Mouse (Mus musculus) kidney, embryonic 15.5 days (tissue): ENCODE data around the gene Cpm. TPM values are rescaled to one million over a fixed set of nuclear protein-coding genes. Genes with fewer than 3 reads are reported as not detected.

Experiments
- ATAC-seq: fragments of 200-750 bp; cut with Nextera tagmentation; replicated peaks from 2 replicates; pipeline ENCODE4 v1.8.0; 2017; ENCODE audit warnings: moderate TSS enrichment; ENCODE audit not compliant: low FRiP score
- H3K27ac ChIP-seq: fragments of 300-500 bp; sonication (generic); 2 replicates; pipeline ENCODE4 v1.5.1; 2015; ENCODE audit warnings: mild to moderate bottlenecking, inconsistent platforms
- H3K27me3 ChIP-seq: fragments of 300-500 bp; sonication (generic); 2 replicates; pipeline ENCODE4 v1.6.1; 2015; ENCODE audit warnings: inconsistent platforms
- H3K36me3 ChIP-seq: fragments of 300-500 bp; sonication (generic); 2 replicates; pipeline ENCODE4 v1.6.1; 2015; ENCODE audit warnings: inconsistent platforms
- H3K4me1 ChIP-seq: fragments of 300-500 bp; sonication (generic); 2 replicates; pipeline ENCODE4 v1.6.1; 2015; ENCODE audit warnings: inconsistent platforms
- H3K4me2 ChIP-seq: fragments of 300-500 bp; sonication (generic); 2 replicates; pipeline ENCODE4 v1.6.1; 2015; ENCODE audit warnings: moderate library complexity, mild to moderate bottlenecking, inconsistent platforms
- H3K4me3 ChIP-seq: fragments of 300-500 bp; sonication (generic); replicated peaks from 2 replicates; pipeline ENCODE4 v1.5.1; 2015; ENCODE audit warnings: mild to moderate bottlenecking, inconsistent platforms
- H3K9ac ChIP-seq: fragments of 300-500 bp; sonication (generic); 2 replicates; pipeline ENCODE4 v1.6.1; 2015; ENCODE audit warnings: mild to moderate bottlenecking, inconsistent platforms
- H3K9me3 ChIP-seq: fragments of 300-500 bp; sonication (generic); replicated peaks from 2 replicates; pipeline ENCODE4 v1.6.1; 2016; ENCODE audit warnings: inconsistent platforms
- WGBS: fragments of 180-500 bp; shearing (Covaris S2); methylation state at CpG from one replicate; pipeline ENCODE4 v1.1.7; 2015; ENCODE audit warnings: mixed read lengths; 5-methylcytosine and 5-hydroxymethylcytosine counted together
- polyA plus RNA-seq: library from polyadenylated mRNA; unstranded; fragments of >200 nt; fragmentation: Nextera tagmentation; extraction: Ambion mirVana; gene quantifications from 2 replicates; pipeline ENCODE4 v1.2.1, GENCODE M21; 2015

Gene Cpm
- polyA plus RNA-seq, result 31.3 and 31.5 TPM in 2 replicates

DNA sequence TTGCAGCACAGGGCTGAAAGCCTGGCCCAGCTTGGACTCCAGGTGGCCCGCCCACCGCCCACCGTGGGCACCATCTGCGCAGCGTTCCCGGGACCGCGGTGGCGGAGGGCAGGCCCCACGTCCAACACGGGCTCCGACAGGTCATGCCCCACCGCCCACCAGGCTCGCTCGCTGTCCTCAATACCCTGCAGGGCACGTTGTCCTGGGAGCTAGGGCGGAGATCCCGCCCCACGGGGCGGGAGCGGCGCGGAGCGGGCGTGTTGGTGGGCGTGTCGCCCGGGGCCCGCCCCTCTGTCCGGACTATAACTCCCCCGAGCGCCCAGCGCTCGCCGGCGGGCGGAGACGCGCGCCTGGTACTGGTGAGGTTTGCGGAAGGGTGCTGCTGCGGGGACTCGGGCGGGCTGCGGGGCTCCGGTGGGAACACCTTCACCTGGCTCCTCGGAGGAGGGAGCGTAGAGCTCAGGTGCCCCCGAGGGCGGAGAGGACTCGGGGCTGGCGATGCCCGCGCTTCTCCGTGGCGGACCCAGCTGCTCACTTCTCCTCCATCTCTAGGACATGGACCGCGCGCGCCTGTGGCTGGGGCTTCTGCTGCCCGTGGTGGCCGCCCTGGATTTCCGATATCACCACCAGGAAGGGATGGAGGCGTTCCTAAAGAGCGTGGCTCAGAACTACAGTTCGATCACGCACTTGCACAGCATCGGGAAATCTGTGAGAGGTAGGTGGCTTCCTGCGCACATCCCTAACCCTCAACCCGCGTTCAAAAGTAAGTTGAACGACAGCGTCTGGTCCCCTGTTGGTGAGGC lies at the start of gene Cpm:
TSS of gene Cpm (plus strand) at position 332 of the 803 bp plus-strand sequence.
- H3K9me3 ChIP-seq, result no peaks in the 10 kb centered on the region
- peak; percentile 97 for ATAC-seq
- peak within 1 kb of the TSS; percentile 34 for H3K9ac ChIP-seq
- H3K4me1 ChIP-seq, result peaks cover 34% of the 10 kb centered on the region
- H3K36me3 ChIP-seq, result no peaks in the 10 kb centered on the region
- H3K27ac ChIP-seq, result peak within 1 kb of the TSS; percentile 1; the same call in 1 of the 2 replicates
- peak within 1 kb of the TSS; percentile 72 for H3K4me3 ChIP-seq
- H3K27me3 ChIP-seq, result peaks cover 21% of the 10 kb centered on the region
- peak within 1 kb of the TSS; percentile 81 for H3K4me2 ChIP-seq
- WGBS, result under 1% methylated on average over 73 of the region's 73 CpGs

DNA sequence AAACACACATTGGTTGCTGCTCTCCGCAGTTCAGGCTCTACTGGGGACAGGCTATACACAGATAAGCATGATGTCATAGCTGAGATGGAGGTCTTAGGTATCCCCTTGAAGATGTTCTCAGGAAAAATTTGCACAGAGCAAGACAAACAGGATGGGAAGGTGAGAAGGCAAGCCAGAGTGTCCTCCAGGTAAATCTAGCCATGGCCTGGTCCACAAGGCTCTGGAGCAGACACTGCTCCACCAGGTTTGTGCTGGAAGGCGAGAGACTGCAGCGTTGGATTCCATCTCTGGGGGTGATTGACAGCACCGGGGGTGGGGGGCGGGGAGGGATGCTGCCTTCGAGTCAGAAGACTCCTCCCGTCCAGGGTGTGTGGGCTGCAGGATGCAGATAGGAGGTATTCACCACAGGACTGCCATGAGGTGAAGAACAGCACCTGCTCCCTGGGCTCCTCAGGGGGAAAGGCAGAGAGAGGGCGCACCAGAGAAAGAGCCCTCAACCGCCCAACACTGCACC lies 49.5 kb upstream of the Cpm start:
- no peak for ATAC-seq
- Histone ChIP-seq H3K4me1 (no peaks in the 10 kb centered on the region), H3K4me2 (no peak overlapping the region), H3K27ac (no peak overlapping the region), H3K9ac (no peak overlapping the region), H3K27me3 (no peaks in the 10 kb centered on the region), H3K36me3 (no peaks in the 10 kb centered on the region), H3K9me3 (no peaks in the 10 kb centered on the region), H3K4me3 (no peak overlapping the region)
- WGBS, result 60% methylated on average over 9 of the region's 9 CpGs

GRCm38 (mm10) chr10:117580405-117580804 lies 48.9 kb upstream of the Cpm start:
- H3K27me3 ChIP-seq, result no peaks in the 10 kb centered on the region
- no peaks in the 10 kb centered on the region for H3K9me3 ChIP-seq
- H3K36me3 ChIP-seq, result no peaks in the 10 kb centered on the region
- 89% methylated on average over 5 of the region's 5 CpGs for WGBS
- ATAC-seq, result no peak
- no peak overlapping the region for H3K4me3 ChIP-seq
- H3K4me1 ChIP-seq, result no peaks in the 10 kb centered on the region
- H3K9ac ChIP-seq, result no peak overlapping the region
- no peak overlapping the region for H3K4me2 ChIP-seq
- no peak overlapping the region for H3K27ac ChIP-seq

GRCm38 (mm10) chr10:117581007-117581752 lies 48.1 kb upstream of the Cpm start:
- Histone ChIP-seq H3K27ac (no peak overlapping the region), H3K27me3 (no peaks in the 10 kb centered on the region), H3K36me3 (no peaks in the 10 kb centered on the region), H3K4me1 (no peaks in the 10 kb centered on the region), H3K9me3 (no peaks in the 10 kb centered on the region), H3K4me3 (no peak overlapping the region), H3K9ac (no peak overlapping the region), H3K4me2 (no peak overlapping the region)
- 85% methylated on average over 11 of the region's 11 CpGs for WGBS
- ATAC-seq, result no peak

GRCm38 (mm10) chr10:117581753-117582062 lies 47.6 kb upstream of the Cpm start:
- ATAC-seq, result no peak
- H3K4me2 ChIP-seq, result no peak overlapping the region
- WGBS, result 79% methylated on average over 3 of the region's 3 CpGs
- H3K9ac ChIP-seq, result no peak overlapping the region
- H3K36me3 ChIP-seq, result no peaks in the 10 kb centered on the region
- H3K27ac ChIP-seq, result no peak overlapping the region
- H3K4me1 ChIP-seq, result no peaks in the 10 kb centered on the region
- H3K27me3 ChIP-seq, result no peaks in the 10 kb centered on the region
- H3K4me3 ChIP-seq, result no peak overlapping the region
- no peaks in the 10 kb centered on the region for H3K9me3 ChIP-seq

DNA sequence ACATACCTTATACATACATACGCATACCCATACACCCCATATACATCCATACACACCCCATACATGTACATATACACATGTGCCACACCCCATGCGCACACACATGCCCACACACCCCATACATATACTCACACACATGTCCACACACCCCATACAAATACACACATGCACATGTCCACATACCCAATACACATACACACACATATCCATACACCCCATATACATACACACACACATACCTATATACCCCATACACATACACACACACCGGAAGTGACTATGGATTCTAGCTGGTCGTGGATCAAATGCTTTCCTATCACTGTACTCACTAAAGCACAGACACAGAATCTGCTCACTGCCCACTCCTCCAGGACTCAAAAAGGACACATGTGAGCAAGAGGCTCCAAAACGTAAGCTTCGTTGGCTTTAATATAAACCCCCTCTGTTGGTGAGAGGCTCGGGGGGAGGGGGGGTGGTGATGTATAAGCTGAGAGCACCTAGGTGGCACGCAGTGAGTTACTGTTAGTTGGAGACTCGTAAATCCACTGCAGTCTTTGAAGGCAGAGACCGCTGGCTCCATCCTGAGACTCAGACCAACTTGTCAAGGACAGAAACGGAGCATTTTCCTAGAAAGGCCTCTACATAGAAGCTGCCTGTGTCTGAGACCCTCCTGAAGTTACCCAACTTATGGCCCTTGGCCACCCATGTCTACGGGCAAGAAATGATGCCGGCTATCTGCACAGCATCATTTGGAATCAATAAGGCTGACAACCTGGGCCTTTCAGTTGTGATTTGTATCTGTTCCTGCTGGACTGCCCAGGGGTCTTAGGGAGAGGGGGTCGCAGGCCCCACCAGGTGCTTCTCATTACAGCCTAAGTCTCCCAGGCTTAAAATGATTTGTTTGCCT lies 45.9 kb upstream of the Cpm start:
- no peak overlapping the region for H3K4me2 ChIP-seq
- H3K27me3 ChIP-seq, result no peaks in the 10 kb centered on the region
- no peak overlapping the region for H3K27ac ChIP-seq
- no peak overlapping the region for H3K9ac ChIP-seq
- H3K36me3 ChIP-seq, result no peaks in the 10 kb centered on the region
- 0 out of 2 replicates have a peak, but pooled peaks cover 3% of the 10 kb centered on the region for H3K4me1 ChIP-seq
- peak; percentile 22; the same call in 1 of the 2 replicates for ATAC-seq
- WGBS, result 41% methylated on average over 14 of the region's 14 CpGs
- H3K4me3 ChIP-seq, result no peak overlapping the region
- no peaks in the 10 kb centered on the region for H3K9me3 ChIP-seq

GRCm38 (mm10) chr10:117584102-117584501 lies 45.2 kb upstream of the Cpm start:
- H3K36me3 ChIP-seq, result no peaks in the 10 kb centered on the region
- H3K4me2 ChIP-seq, result no peak overlapping the region
- WGBS, result 45% methylated on average over 3 of the region's 3 CpGs
- ATAC-seq, result no peak
- H3K4me3 ChIP-seq, result no peak overlapping the region
- H3K9me3 ChIP-seq, result no peaks in the 10 kb centered on the region
- H3K27ac ChIP-seq, result no peak overlapping the region
- no peak overlapping the region for H3K9ac ChIP-seq
- no peaks in the 10 kb centered on the region for H3K27me3 ChIP-seq
- 0 out of 2 replicates have a peak, but pooled peaks cover 3% of the 10 kb centered on the region for H3K4me1 ChIP-seq

DNA sequence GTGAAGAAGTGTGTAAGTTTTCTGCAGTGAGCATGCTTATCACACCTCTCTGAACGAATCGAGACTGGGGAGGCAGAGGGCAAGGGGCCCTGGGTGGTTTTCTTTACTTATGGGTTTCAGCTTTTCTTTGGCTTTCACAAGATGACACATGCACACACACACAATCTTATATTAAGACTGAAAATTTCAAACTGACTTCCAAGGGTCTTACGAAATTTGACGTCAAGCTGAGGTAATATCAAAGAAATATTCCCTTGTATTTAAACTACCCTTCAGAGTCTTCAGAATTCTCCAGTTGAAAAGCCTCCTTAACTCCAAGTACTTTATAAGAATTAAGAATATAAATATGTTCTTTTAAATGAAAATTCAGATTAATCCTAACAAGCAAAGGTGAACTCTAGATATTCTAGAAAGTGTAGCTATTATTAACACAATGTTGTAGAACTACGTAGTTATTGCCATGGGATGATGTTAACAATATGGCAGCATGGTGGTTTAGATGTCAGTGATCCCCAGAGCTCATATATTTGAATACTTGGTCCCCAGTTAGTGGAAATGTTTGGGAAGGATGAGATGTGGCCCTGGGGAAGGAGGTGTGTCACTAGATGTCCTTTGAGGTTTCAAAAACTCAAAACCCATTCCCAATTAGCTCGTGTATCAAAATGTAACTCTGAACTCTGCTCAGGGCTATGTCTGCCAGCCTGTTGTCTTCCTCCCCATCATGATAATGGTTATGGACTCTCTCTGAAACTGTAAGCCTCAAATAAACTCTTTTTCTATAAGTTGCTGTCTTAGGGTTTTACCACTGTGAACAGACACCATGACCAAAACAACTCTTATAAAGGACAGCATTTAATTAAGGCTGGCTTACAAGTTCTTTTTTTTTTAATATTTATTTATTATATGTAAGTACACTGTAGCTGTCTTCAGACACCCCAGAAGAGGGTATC lies 44.5 kb upstream of the Cpm start:
- H3K4me2 ChIP-seq, result no peak overlapping the region
- no peak overlapping the region for H3K4me3 ChIP-seq
- peaks cover 4% of the 10 kb centered on the region; the same call in 1 of the 2 replicates for H3K4me1 ChIP-seq
- no peaks in the 10 kb centered on the region for H3K36me3 ChIP-seq
- no peak overlapping the region for H3K9ac ChIP-seq
- no peak for ATAC-seq
- H3K9me3 ChIP-seq, result no peaks in the 10 kb centered on the region
- no peaks in the 10 kb centered on the region for H3K27me3 ChIP-seq
- 81% methylated on average over 6 of the region's 6 CpGs for WGBS
- no peak overlapping the region for H3K27ac ChIP-seq

DNA sequence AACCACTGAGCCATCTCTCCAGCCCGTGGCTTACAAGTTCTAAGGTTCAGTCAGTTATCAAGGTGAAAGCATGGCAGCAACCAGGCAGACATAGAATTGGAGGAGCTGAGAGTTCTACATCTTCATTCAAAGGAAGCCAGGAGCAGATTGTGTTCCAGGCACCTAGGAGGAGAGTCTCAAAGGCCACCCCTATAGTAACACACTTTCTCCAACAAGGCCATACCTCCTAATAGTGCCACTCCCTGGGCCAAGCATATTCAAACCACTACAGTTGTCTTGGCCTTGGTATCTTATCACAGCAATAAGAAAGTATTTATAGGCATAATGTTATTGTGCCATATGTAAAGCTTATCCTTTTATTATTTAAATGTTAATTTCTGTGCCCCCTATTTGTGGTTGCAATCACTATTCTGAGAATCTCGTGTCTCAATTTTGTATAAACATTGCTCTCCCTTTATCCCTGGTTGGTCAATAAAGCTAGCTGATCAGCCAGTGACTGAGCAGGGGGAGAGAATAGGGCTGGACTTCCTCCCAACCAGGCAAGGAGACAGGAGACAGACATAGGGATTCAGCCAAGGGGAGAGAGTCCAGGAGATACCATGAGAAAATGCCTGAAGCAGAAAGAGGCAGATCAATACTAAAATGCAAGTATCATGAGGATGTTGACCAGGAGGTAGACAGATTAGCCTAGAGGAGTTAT lies 43.5 kb upstream of the Cpm start:
- Histone ChIP-seq H3K27ac (no peak overlapping the region), H3K4me3 (no peak overlapping the region), H3K9ac (no peak overlapping the region), H3K36me3 (no peaks in the 10 kb centered on the region), H3K4me2 (no peak overlapping the region), H3K9me3 (no peaks in the 10 kb centered on the region), H3K27me3 (no peaks in the 10 kb centered on the region), H3K4me1 (peaks cover 6% of the 10 kb centered on the region; the same call in 1 of the 2 replicates)
- WGBS, result 80% methylated on average over 2 of the region's 2 CpGs
- ATAC-seq, result no peak

DNA sequence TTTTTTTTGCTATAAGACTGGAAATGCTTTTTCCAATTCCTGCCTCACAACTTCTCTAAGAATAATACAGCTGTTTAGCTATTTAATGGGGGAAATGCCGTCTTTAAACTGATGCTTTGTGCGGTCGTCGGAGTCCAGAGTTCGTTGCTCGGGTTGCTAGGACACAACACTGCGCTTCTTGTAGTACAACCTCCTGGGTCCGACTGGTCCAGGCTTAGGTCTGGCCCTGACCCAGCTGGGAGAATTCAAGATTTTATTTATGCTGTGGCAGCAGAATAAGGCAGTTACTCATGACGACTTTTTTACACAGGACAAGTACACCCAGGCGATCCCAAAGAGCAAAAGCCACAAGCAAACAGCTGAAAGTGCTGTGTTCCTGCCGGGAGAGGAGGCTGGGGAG lies 42.4 kb upstream of the Cpm start:
- WGBS, result 38% methylated on average over 11 of the region's 11 CpGs

More for the DNA sequence above, 42.4 kb upstream of the Cpm start:
- Histone ChIP-seq H3K4me1 (peaks cover 16% of the 10 kb centered on the region), H3K4me3 (no peak overlapping the region), H3K27ac (no peak overlapping the region), H3K9ac (no peak overlapping the region), H3K4me2 (no peak overlapping the region), H3K36me3 (no peaks in the 10 kb centered on the region), H3K9me3 (no peaks in the 10 kb centered on the region), H3K27me3 (no peaks in the 10 kb centered on the region)
- ATAC-seq, result no peak
